7 mouse cellular contexts compared by ENCODE assay signal in genomic region chr7:29282074-29282554, GRCm38 (mm10). TPM values are rescaled to one million over a fixed set of nuclear protein-coding genes. Genes with fewer than 3 reads are reported as not detected.
DNase-seq lines count a peak whose midpoint lies in the region; ATAC-seq and TF ChIP-seq lines count a peak whose summit lies in the region.

No protein-coding gene starts in this region.

- H3K9ac ChIP-seq in liver, adult 2 months (ENCODE audit: low read depth, low read length) = peak overlapping the region; percentile 75
- H3K9ac ChIP-seq in limb, embryonic 11.5 days (ENCODE audit: low read length) = peak overlapping the region; percentile 77

- no peak for TF ChIP-seq CTCF in liver, adult 2 months (IDR thresholded peaks at IDR 0.05; ENCODE audit: low read depth, low read length)
- TF ChIP-seq CTCF in embryonic fibroblast, embryonic 13.5 days (IDR thresholded peaks at IDR 0.05; ENCODE audit: borderline replicate concordance, insufficient read depth, low read length) = no peak

- DNase-seq in liver, adult 2 months (ENCODE audit: extremely low read depth, low read depth, low spot score) = peak; percentile 72
- DNase-seq in liver = no peak
- DNase-seq in limb, embryonic 11.5 days (ENCODE audit: low spot score) = no peak
- DNase-seq in retina, embryonic 14.5 days (ENCODE audit: low spot score) = peak; percentile 48
- DNase-seq in frontal cortex, postnatal 10 days (ENCODE audit: low spot score in 2 of 2) = no peak
- DNase-seq in left cerebral cortex, adult 9 months (ENCODE audit: low spot score in 2 of 2) = no peak

- H3K4me3 ChIP-seq in liver, adult 2 months (ENCODE audit: insufficient read depth, low read depth, low read length) = peak overlapping the region; percentile 96
- H3K4me3 ChIP-seq in embryonic fibroblast, embryonic 13.5 days (ENCODE audit: insufficient read depth, low read length) = 0 out of 2 replicates have a peak overlapping the region, but pooled peaks have one; percentile 27
- H3K4me3 ChIP-seq in limb, embryonic 11.5 days (ENCODE audit: low read depth, low read length) = peak overlapping the region; percentile 41

- H3K27me3 ChIP-seq in liver, adult 2 months (ENCODE audit: control insufficient read depth, insufficient read depth, low read length) = no peaks in the 10 kb centered on the region
- peaks cover 12% of the 10 kb centered on the region for H3K27me3 ChIP-seq in limb, embryonic 11.5 days (ENCODE audit: control insufficient read depth, insufficient read depth, low read length)

- no peak for TF ChIP-seq POLR2A in liver, adult 2 months (IDR thresholded peaks at IDR 0.05; ENCODE audit: extremely low read depth, insufficient read depth, low read length)
- no peak for TF ChIP-seq POLR2A in embryonic fibroblast, embryonic 13.5 days (IDR thresholded peaks at IDR 0.05; ENCODE audit: low read depth, low read length)

- peak overlapping the region; percentile 82 for H3K27ac ChIP-seq in liver, adult 2 months (replicated peaks; ENCODE audit: insufficient read depth, low read depth, low read length)
- no peak overlapping the region for H3K27ac ChIP-seq in embryonic fibroblast, embryonic 13.5 days (ENCODE audit: insufficient read depth, low read length)
- no peak overlapping the region for H3K27ac ChIP-seq in limb, embryonic 11.5 days (replicated peaks; ENCODE audit: low read depth, low read length)

- H3K4me2 ChIP-seq in limb, embryonic 11.5 days (ENCODE audit: low read depth, severe bottlenecking) = peak overlapping the region; percentile 98

- no peaks in the 10 kb centered on the region for H3K9me3 ChIP-seq in limb, embryonic 11.5 days (ENCODE audit: control insufficient read depth, low read length)

- peaks cover 5% of the 10 kb centered on the region; the same call in 1 of the 2 replicates for H3K79me2 ChIP-seq in liver, adult 2 months (ENCODE audit: control insufficient read depth, insufficient read depth, low read length)

- ATAC-seq in limb, embryonic 11.5 days (ENCODE audit: insufficient number of reproducible peaks, low FRiP score, low TSS enrichment, low read depth) = 0 out of 2 replicates have a peak, but pooled peaks have one; percentile 2

- WGBS in liver, adult 2 months = 8% methylated on average over 21 of the region's 21 CpGs
- 10% methylated on average over 21 of the region's 21 CpGs for WGBS in limb, embryonic 11.5 days

- H3K4me1 ChIP-seq in liver, adult 2 months (ENCODE audit: control insufficient read depth, insufficient read depth, low read length) = peaks cover 4% of the 10 kb centered on the region; the same call in 1 of the 2 replicates
- no peaks in the 10 kb centered on the region for H3K4me1 ChIP-seq in embryonic fibroblast, embryonic 13.5 days (ENCODE audit: control insufficient read depth, insufficient read depth, low read length)
- H3K4me1 ChIP-seq in limb, embryonic 11.5 days (ENCODE audit: control insufficient read depth, insufficient read depth, low read length) = no peaks in the 10 kb centered on the region

- no peaks in the 10 kb centered on the region for H3K36me3 ChIP-seq in liver, adult 2 months (ENCODE audit: control insufficient read depth, insufficient read depth, low read length)
- H3K36me3 ChIP-seq in limb, embryonic 11.5 days (ENCODE audit: control insufficient read depth, insufficient read depth, low read length) = no peaks in the 10 kb centered on the region

RNA-seq across cellular contexts. Expression of gene Spint2, which starts 0.4 kb away (rescaled TPM):
- total RNA-seq in liver, adult 2 months (2014; rRNA removed) = 24.8 and 28.9 TPM in 2 replicates
- 120 and 133 TPM in 2 replicates for polyA plus RNA-seq in liver, adult 2 months (2012; rRNA removed)
- 11.6 and 11.7 TPM in 2 replicates for polyA plus RNA-seq in embryonic fibroblast, embryonic 13.5 days (2011; ENCODE audit: insufficient read length, low read depth, missing spikeins)
- polyA plus RNA-seq in limb, embryonic 11.5 days (2014; fragmentation: Nextera tagmentation; extraction: Ambion mirVana) = 75.1 and 80.7 TPM in 2 replicates

RNA-seq across cellular contexts. Expression of gene Ppp1r14a, which starts 7.0 kb away (rescaled TPM):
- total RNA-seq in liver, adult 2 months (2014; rRNA removed) = 1.0 and 1.7 TPM in 2 replicates
- polyA plus RNA-seq in liver, adult 2 months (2012; rRNA removed) = 5.0 and 11.3 TPM in 2 replicates
- 8.2 and 12.8 TPM in 2 replicates for polyA plus RNA-seq in embryonic fibroblast, embryonic 13.5 days (2011; ENCODE audit: insufficient read length, low read depth, missing spikeins)
- polyA plus RNA-seq in limb, embryonic 11.5 days (2014; fragmentation: Nextera tagmentation; extraction: Ambion mirVana) = 3.5 and 3.8 TPM in 2 replicates

RNA-seq across cellular contexts. Expression of gene Dpf1, which starts 21.6 kb away (rescaled TPM):
- 0.13 TPM in 1 of 2 replicates, not detected in the other for total RNA-seq in liver, adult 2 months (2014; rRNA removed)
- polyA plus RNA-seq in liver, adult 2 months (2012; rRNA removed) = 0.05 and 0.28 TPM in 2 replicates
- polyA plus RNA-seq in embryonic fibroblast, embryonic 13.5 days (2011; ENCODE audit: insufficient read length, low read depth, missing spikeins) = 4.7 and 6.6 TPM in 2 replicates
- polyA plus RNA-seq in limb, embryonic 11.5 days (2014; fragmentation: Nextera tagmentation; extraction: Ambion mirVana) = 30.0 and 35.2 TPM in 2 replicates

RNA-seq across cellular contexts. Expression of gene 2200002D01Rik, which starts 33.8 kb away (rescaled TPM):
- total RNA-seq in liver, adult 2 months (2014; rRNA removed) = 2.3 and 6.9 TPM in 2 replicates
- 5.2 and 7.4 TPM in 2 replicates for polyA plus RNA-seq in liver, adult 2 months (2012; rRNA removed)
- polyA plus RNA-seq in embryonic fibroblast, embryonic 13.5 days (2011; ENCODE audit: insufficient read length, low read depth, missing spikeins) = 10.6 and 40.6 TPM in 2 replicates
- polyA plus RNA-seq in limb, embryonic 11.5 days (2014; fragmentation: Nextera tagmentation; extraction: Ambion mirVana) = 1.4 and 2.3 TPM in 2 replicates

RNA-seq across cellular contexts. Expression of gene Yif1b, which starts 44.0 kb away (rescaled TPM):
- 40.7 and 59.9 TPM in 2 replicates for total RNA-seq in liver, adult 2 months (2014; rRNA removed)
- polyA plus RNA-seq in liver, adult 2 months (2012; rRNA removed) = 132 and 143 TPM in 2 replicates
- polyA plus RNA-seq in embryonic fibroblast, embryonic 13.5 days (2011; ENCODE audit: insufficient read length, low read depth, missing spikeins) = 67.7 and 68.0 TPM in 2 replicates
- 90.8 and 101 TPM in 2 replicates for polyA plus RNA-seq in limb, embryonic 11.5 days (2014; fragmentation: Nextera tagmentation; extraction: Ambion mirVana)

Comparison
In these comparisons a context has a peak if more than half of its experiments do, and no peak if none do; other contexts are left out.
1. DNase-seq: peak in liver, adult 2 months (single experiment) and retina, embryonic 14.5 days (single experiment); none in liver (single experiment), limb, embryonic 11.5 days (single experiment), frontal cortex, postnatal 10 days (0 of 2) and left cerebral cortex, adult 9 months (0 of 2).
2. H3K4me3 ChIP-seq: peak in every context shown above with its lines; median percentile 96 in liver, adult 2 months; 41 in limb, embryonic 11.5 days; 27 in embryonic fibroblast, embryonic 13.5 days.